Mouse (Mus musculus): ENCODE measurements around the gene Mpz.

GRCm38 (mm10) chr1:171109620-171110019 lies 40.9 kb upstream of the Mpz start:
- TF ChIP-seq GATA1 (IDR thresholded peaks at IDR 0.05; ENCODE audit: borderline replicate concordance, low read length) (no peak), FLI1 (IDR thresholded peaks at IDR 0.05; ENCODE audit: low read length) (no peak)
